Mouse (Mus musculus) heart, postnatal 10 days (tissue): ENCODE measurements around the gene Olfr347. TPM values are rescaled to one million over a fixed set of nuclear protein-coding genes. Genes with fewer than 3 reads are reported as not detected.

Experiments
- DNase-seq, 2 experiments: peaks; one replicate each; pipeline ENCODE4 v3.0.0; 2021
- intact Hi-C: fragments of 180-260 bp; cut with DNase I; formaldehyde crosslinking; loops from one replicate; pipeline ENCODE4 v1.15.1; 2025
- total RNA-seq, 2 experiments: library from RNA; stranded (reverse); gene quantifications; 2 replicates each; pipeline ENCODE4 v1.2.3; 2021

Olfr347 gene
- total RNA-seq = not detected

DNA sequence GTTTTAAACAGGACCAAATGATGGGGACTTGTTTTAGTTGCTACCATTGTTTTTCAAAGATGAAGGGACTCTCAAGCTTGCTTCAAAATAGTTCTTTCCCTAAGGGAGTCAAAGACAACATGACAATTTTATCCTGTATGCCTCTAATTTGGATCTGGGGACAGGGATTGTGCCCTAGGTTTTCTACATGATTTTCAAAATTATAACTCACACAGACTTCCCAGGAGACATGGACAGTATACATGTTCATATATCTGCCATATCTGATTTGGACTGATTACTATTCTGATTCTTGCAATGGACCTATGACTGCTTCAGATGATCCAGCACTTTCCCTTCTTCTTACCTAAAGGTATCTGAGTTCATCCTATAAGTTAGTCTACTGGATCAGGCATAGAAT is at the start of gene Olfr347:
Gene Olfr347, plus strand, starts transcription at position 301 of the 400 bp plus-strand sequence.
- intact Hi-C loops = no loop called here
- no peak for DNase-seq

GRCm38 (mm10) chr2:36685488-36685887 is 46.2 kb upstream of the Olfr347 start, which contains the start of gene Olfr346:
Gene Olfr346 (plus strand): TSS chr2:36685788.
- intact Hi-C loops = no loop called here
- DNase-seq = no peak

- intact Hi-C loops = no loop called here
- no peak for DNase-seq
These were observed 4.5 kb downstream of the Olfr347 start for GRCm38 (mm10) chr2:36736226-36736625.

- intact Hi-C loops = no loop called here
- no peak for DNase-seq
These were observed 52.3 kb downstream of the Olfr347 start, which contains the start of gene Olfr348 for GRCm38 (mm10) chr2:36783976-36784375. Gene Olfr348 (plus strand): TSS chr2:36784276.

Other genes with a start within 250 kb of the Olfr347 start
- gene Olfr341, start 249.4 kb upstream of the Olfr347 start, total RNA-seq = not detected
- gene Olfr342, start 206.9 kb upstream of the Olfr347 start, total RNA-seq = not detected
- not detected for gene Olfr344, start 165.2 kb upstream of the Olfr347 start, total RNA-seq
- gene Olfr345, start 91.9 kb upstream of the Olfr347 start, total RNA-seq = not detected
- gene Olfr346, start 46.1 kb upstream of the Olfr347 start, total RNA-seq = not detected
- gene Olfr348, start 52.4 kb downstream of the Olfr347 start, total RNA-seq = not detected
- gene Olfr50, start 58.6 kb downstream of the Olfr347 start, total RNA-seq = not detected
- gene Olfr3, start 85.1 kb downstream of the Olfr347 start, total RNA-seq = not detected
- gene Olfr350, start 114.4 kb downstream of the Olfr347 start, total RNA-seq = not detected
- not detected for gene Olfr351, start 130.8 kb downstream of the Olfr347 start, total RNA-seq
- not detected for gene Olfr352, start 136.6 kb downstream of the Olfr347 start, total RNA-seq
- gene Olfr353, start 161.0 kb downstream of the Olfr347 start, total RNA-seq = not detected
- gene Olfr354, start 173.8 kb downstream of the Olfr347 start, total RNA-seq = not detected
- gene Olfr355, start 197.0 kb downstream of the Olfr347 start, total RNA-seq = not detected
- gene Olfr356, start 205.2 kb downstream of the Olfr347 start, total RNA-seq = not detected